Mouse (Mus musculus) ES-Bruce4 (cell line): ENCODE measurements around the gene Hist1h3g.

Experiments used
- CTCF ChIP-seq: IDR thresholded peaks from one replicate; pipeline ENCODE4 v1.8.1; 2011; ENCODE audit warnings: low read depth, low read length
- EP300 ChIP-seq: IDR thresholded peaks from 2 replicates; pipeline ENCODE4 v1.6.1; 2011; ENCODE audit warnings: low read depth, low read length; ENCODE audit not compliant: insufficient read depth
- POLR2A ChIP-seq: IDR thresholded peaks from one replicate; pipeline ENCODE4 v1.8.1; 2011; ENCODE audit warnings: low read length; ENCODE audit not compliant: insufficient read depth

DNA sequence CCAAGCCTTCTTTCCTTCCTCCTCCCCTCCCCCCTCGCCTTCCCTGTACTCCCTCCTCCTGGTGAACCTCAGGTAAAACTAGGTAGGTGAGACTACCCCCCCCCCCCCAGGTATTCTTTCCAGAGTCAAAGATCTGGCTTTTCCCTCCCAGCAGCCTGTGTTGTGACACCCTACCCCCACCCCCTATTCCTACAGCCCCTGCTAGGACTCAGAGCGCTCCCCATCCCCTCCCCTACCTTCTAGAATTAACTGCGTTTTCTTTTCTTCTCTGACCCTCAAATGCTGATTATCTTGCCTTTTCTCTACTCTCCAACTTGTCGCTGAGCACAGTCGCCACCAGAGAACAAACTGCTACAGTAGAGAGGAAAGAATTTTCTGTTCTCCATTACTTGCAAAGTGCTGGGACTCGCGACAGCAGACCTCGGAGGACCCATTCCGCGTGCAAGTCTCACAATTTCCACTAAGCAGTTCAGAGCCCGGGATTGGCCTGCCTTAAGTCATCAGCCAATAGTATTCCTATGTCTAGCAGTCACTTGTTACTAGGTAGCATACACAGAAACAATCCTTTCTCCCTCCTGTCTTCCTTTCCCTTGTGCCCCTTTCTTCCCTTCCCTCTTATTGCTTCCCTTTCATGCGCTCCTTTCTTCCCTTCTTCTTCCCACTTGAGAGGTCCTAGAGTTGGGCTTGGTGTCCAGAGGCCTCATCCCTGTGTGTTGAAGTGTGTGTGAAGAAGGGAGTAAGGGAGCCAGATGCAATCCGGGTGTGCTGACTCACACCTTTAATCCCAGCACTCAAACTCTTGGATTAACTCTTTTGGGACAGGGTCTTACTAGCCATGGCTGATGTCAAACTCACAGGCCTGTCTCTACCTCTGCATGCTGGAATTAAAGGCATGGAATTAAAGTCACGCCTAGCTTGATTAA is 46.6 kb upstream of the Hist1h3g start, which contains the start of gene Btn2a2:
- TF ChIP-seq CTCF (no peak), EP300 (no peak), POLR2A (no peak)
